Mouse (Mus musculus): ENCODE measurements around the gene Lrp3. TPM values are rescaled to one million over a fixed set of nuclear protein-coding genes. Genes with fewer than 3 reads are reported as not detected.

Lrp3 gene
- polyA plus RNA-seq, 1 experiment from 2014 or later: 0.81 TPM

DNA sequence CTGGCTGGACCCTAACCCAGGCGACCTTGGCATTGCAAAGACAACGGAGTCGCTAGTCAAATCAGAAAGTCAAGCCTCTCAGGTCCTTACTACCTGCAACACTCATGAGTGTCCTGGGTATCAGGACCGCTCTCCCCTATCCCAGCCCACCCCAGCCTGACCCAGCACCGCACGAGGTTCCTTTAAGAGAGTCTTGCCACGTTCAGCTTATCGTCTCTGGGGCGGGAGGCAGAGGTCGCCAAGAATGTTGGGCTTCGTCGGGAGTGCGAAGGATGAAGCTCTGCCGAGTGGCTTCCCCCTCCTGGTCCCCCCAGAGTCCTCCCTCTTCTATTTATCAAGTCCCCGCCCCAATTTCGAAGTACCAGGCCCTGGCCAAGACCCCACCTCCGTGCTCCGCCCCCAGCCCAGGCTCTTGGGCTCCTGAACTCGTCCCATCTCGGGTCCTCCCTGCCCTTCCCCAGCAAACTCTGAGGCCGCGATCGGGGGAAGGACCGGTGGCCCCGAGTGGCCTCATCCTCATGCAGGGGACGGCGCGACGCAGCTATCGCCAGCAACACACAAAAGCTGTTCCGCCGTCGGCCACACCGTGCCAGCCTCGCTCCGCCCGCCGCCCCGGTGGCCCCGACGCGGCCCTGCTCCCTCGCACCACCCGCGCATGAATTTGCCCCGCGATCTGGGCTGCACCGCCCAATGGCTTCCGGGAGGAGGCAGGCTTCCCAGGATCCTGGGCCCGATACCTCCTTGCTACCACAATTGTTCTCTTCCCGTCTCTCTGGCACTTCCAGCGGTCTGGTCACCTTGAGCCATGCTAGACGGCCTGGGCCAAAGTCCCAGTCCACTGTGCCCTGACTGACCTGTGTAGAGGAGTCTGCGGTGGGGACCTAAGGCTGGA lies 30.2 kb downstream of the Lrp3 start:
- H3K9me3 ChIP-seq (replicated peaks): peaks cover 7% of the 10 kb centered on the region; the same call in 1 of the 2 replicates
- 4% methylated on average over 54 of the region's 54 CpGs for WGBS (ENCODE audit: insufficient replicate concordance)
- peaks cover 65% of the 10 kb centered on the region for H3K27me3 ChIP-seq (replicated peaks)
- no peak overlapping the region for H3K9ac ChIP-seq
- no peaks in the 10 kb centered on the region for H3K36me3 ChIP-seq
- ATAC-seq: no peak
- H3K27ac ChIP-seq: no peak overlapping the region
- H3K4me1 ChIP-seq: 0 out of 2 replicates have a peak, but pooled peaks cover 6% of the 10 kb centered on the region
- peak overlapping the region; percentile 54 for H3K4me2 ChIP-seq
- H3K4me3 ChIP-seq: peak overlapping the region; percentile 28

DNA sequence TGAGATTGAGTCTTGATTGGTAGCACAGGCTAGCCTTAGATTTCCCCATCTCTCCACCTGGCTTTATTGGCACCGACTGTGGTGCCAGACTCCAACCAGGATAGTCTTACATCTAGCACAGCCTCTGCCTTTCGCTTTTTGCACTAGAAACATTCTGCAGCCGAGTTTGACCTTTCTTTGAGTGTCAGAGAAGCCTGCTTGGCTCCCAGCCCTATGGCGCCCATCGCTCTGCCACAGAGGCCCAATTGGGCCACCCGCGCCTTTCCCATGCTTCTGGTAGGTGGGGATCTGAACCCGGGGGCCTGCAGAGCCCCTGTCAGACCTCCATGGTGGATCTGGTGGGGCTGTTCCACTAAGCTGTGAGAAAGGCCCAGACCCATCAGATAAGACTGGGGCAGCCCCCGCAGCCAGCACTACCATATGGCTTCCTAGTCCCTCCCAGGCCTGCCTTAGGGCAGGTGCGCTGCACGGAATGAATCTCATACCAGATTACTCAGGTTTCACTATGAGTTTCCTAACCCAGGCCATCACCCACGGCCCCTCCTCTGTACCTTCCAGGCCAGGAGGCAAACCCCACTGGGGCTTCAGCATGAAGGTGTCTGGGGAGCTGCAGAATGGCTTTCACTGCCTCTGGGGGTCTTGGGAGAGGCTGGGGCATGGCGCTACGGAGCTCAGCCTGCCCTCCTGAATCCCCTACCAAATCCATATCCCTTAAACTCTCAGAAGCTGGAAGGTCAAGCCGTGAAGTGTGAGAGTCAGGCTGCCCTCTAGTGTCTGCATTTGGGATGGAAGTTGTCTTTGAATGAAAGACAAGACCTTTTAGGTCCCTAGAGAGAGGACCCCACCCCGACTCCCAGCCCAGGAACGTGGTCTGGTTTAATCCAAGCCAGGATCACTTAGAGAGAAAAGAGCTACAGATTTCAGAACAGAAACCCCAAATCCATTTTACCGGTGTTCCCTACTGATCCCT lies 38.6 kb downstream of the Lrp3 start:
- no peaks in the 10 kb centered on the region for H3K9me3 ChIP-seq (replicated peaks)
- H3K9ac ChIP-seq: no peak overlapping the region
- peaks cover 14% of the 10 kb centered on the region for H3K4me1 ChIP-seq
- WGBS (ENCODE audit: insufficient replicate concordance): 36% methylated on average over 18 of the region's 18 CpGs
- no peak overlapping the region for H3K27ac ChIP-seq
- H3K27me3 ChIP-seq (replicated peaks): peaks cover 12% of the 10 kb centered on the region; the same call in 1 of the 2 replicates
- no peak overlapping the region for H3K4me3 ChIP-seq
- no peaks in the 10 kb centered on the region for H3K36me3 ChIP-seq
- no peak overlapping the region for H3K4me2 ChIP-seq
- ATAC-seq: no peak

DNA sequence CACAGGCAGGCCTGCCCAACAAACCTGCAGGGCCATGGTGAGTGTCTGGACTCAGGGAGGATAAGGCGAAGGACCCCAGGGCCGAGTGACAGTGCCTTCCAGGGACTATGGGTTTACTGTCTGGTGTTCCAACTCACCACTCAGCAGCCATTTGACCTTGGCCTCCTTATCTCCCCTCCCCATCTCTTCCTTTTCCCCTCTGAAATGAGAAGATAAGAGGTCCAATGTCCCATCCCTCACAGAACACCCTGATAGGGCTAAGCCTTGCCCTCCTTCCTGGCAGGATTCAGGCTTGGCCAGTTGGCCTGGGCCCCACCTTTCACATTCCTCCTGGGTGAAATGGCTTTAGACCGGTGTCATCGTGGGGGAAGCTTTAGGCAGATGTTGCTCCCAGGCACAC lies 39.8 kb downstream of the Lrp3 start:
- no peak for ATAC-seq
- Histone ChIP-seq H3K9ac (no peak overlapping the region), H3K4me2 (no peak overlapping the region), H3K27ac (no peak overlapping the region), H3K36me3 (no peaks in the 10 kb centered on the region), H3K4me1 (peaks cover 14% of the 10 kb centered on the region), H3K27me3 (replicated peaks) (peaks cover 12% of the 10 kb centered on the region; the same call in 1 of the 2 replicates), H3K9me3 (replicated peaks) (no peaks in the 10 kb centered on the region), H3K4me3 (no peak overlapping the region)
- 23% methylated on average over 4 of the region's 4 CpGs for WGBS (ENCODE audit: insufficient replicate concordance)

DNA sequence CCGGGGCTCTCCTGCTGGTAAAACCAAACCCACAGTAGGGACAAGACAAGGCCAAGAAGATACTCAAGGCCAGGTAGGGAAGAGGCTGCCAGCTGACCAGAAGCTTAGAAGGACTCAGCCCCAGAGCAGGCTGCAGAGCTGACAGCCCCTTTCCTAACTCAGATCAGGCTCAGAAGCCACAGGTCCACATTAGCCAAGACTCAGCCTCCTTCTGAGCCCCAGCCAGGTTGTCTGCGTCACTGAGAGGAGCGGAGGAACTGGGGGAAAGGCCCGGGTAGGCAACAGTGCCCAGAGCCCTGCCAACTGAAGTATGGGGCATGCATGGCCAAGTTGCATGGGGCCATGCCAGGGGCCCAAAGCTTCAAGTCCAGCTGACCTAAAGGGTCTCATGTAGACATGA lies 42.8 kb downstream of the Lrp3 start:
- 74% methylated on average over 4 of the region's 4 CpGs for whole genome bisulfite sequencing (ENCODE audit: insufficient replicate concordance)
- H3K4me2 ChIP-seq: no peak overlapping the region; the same call in 1 of the 2 replicates
- no peak for ATAC-seq

DNA sequence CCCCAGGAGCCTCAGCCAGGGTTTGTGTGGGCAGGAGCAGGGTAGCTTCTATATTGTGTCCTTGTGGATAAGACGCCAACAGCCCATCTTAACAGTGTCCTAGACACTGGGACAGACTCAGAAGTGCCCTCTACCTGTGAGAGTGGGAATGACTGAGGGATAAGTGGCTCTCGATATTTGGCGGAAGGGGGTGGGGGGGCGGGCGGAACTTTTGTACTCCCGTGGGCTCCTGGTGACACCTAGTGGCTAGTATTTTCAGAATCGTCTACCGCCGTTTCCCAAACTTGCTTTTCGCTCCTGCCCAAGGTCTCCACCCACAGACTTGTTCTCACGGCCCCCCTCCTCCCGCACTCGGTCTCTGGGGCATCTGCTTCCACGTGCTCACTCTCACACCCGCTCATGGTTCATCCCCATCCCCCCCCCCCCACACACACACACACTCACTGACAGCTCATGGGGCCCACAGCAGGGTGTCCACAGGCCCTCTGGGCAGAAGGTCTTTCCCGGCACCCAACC lies 43.4 kb downstream of the Lrp3 start:
- no peaks in the 10 kb centered on the region for H3K9me3 ChIP-seq (replicated peaks)
- no peaks in the 10 kb centered on the region for H3K36me3 ChIP-seq
- peak overlapping the region; percentile 42 for H3K4me2 ChIP-seq
- peaks cover 17% of the 10 kb centered on the region; the same call in 1 of the 2 replicates for H3K27me3 ChIP-seq (replicated peaks)
- no peak overlapping the region for H3K4me3 ChIP-seq
- 3% methylated on average over 12 of the region's 16 CpGs for WGBS (ENCODE audit: insufficient replicate concordance)
- H3K9ac ChIP-seq: no peak overlapping the region
- peak; percentile 22; the same call in 1 of the 2 replicates for ATAC-seq
- peaks cover 22% of the 10 kb centered on the region for H3K4me1 ChIP-seq
- no peak overlapping the region for H3K27ac ChIP-seq

More for the DNA sequence above, 42.8 kb downstream of the Lrp3 start:
- Histone ChIP-seq H3K27me3 (replicated peaks) (peaks cover 17% of the 10 kb centered on the region; the same call in 1 of the 2 replicates), H3K27ac (no peak overlapping the region), H3K9ac (no peak overlapping the region), H3K36me3 (no peaks in the 10 kb centered on the region), H3K9me3 (replicated peaks) (no peaks in the 10 kb centered on the region), H3K4me3 (no peak overlapping the region), H3K4me1 (peaks cover 16% of the 10 kb centered on the region)

DNA sequence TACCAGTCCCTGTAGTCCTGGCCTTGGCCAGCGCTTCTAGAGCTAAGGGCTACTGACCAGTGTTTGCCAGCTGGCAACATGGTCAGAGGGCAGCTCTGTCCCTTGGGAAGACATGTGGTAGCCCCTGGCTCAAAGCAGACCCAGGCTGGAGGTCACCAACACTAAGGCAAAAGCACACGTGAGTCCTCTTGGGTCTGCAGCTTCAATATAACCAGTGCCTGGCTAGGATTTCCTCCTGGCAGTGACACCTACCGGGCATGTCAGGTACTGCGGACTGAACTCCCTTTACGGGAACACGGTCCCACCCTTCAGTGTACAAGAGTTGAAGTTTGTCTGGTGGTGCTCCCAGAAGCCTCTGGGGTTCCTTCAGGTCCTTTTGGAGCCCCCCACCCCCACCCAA lies 46.0 kb downstream of the Lrp3 start:
- H3K4me3 ChIP-seq: no peak overlapping the region
- peaks cover 17% of the 10 kb centered on the region; the same call in 1 of the 2 replicates for H3K27me3 ChIP-seq (replicated peaks)
- no peak overlapping the region for H3K4me2 ChIP-seq
- WGBS (ENCODE audit: insufficient replicate concordance): 20% methylated on average over 6 of the region's 6 CpGs
- H3K9me3 ChIP-seq (replicated peaks): no peaks in the 10 kb centered on the region
- peaks cover 14% of the 10 kb centered on the region for H3K4me1 ChIP-seq
- no peak overlapping the region for H3K27ac ChIP-seq
- peak; percentile 33; the same call in 1 of the 2 replicates for ATAC-seq
- H3K9ac ChIP-seq: no peak overlapping the region
- H3K36me3 ChIP-seq: no peaks in the 10 kb centered on the region

DNA sequence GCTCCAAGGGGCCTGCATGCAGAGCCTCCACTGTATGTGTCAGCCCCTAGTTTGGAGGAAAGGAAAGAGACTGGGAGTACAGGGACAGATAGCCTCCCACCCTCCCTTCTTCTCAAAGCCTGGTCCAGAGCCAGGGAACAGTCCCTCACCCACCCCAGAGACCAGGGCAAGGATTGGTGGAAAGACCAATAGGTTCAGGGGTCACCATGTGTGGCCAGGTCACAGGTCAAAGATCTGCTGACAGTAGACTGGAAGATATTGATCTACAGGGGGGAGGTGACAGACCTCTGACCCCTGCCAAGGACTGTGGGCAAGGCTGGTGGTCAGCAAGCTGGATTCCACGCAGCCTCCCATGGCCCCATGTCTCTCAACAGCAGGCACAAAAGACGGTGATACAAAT lies 47.4 kb downstream of the Lrp3 start:
- no peak overlapping the region for H3K4me3 ChIP-seq
- H3K27me3 ChIP-seq (replicated peaks): peaks cover 11% of the 10 kb centered on the region; the same call in 1 of the 2 replicates
- WGBS (ENCODE audit: insufficient replicate concordance): 57% methylated on average over 2 of the region's 2 CpGs
- peaks cover 14% of the 10 kb centered on the region for H3K4me1 ChIP-seq
- peak; percentile 64 for ATAC-seq
- H3K9ac ChIP-seq: no peak overlapping the region
- H3K4me2 ChIP-seq: no peak overlapping the region
- H3K36me3 ChIP-seq: no peaks in the 10 kb centered on the region
- no peaks in the 10 kb centered on the region for H3K9me3 ChIP-seq (replicated peaks)
- H3K27ac ChIP-seq: peak overlapping the region; percentile 59; the same call in 1 of the 2 replicates

DNA sequence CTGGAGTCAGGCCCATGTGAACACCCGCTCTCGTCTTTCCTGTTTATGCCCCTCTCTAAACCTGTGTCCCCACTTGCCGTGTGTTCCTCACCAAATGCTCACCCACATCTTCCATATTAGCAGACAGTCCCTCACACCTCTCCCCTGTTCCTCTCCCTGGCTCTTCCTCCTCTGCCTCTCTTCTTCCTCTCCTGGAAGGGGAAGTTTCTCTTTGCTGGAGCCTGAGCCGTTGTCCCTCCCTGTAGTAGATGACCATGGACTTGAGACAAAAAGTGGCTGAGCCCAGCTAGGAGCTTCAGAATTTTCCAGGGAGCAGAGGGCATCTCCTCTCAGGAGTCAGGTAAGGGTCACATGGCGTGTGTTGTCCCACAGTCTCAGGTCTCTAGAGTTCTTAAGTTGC lies 48.3 kb downstream of the Lrp3 start:
- Histone ChIP-seq H3K27me3 (replicated peaks) (peaks cover 4% of the 10 kb centered on the region; the same call in 1 of the 2 replicates), H3K36me3 (no peaks in the 10 kb centered on the region), H3K4me2 (no peak overlapping the region), H3K9ac (no peak overlapping the region), H3K27ac (no peak overlapping the region; the same call in 1 of the 2 replicates), H3K4me3 (no peak overlapping the region), H3K9me3 (replicated peaks) (no peaks in the 10 kb centered on the region), H3K4me1 (peaks cover 10% of the 10 kb centered on the region)
- WGBS (ENCODE audit: insufficient replicate concordance): 54% methylated on average over 5 of the region's 5 CpGs
- no peak for ATAC-seq

DNA sequence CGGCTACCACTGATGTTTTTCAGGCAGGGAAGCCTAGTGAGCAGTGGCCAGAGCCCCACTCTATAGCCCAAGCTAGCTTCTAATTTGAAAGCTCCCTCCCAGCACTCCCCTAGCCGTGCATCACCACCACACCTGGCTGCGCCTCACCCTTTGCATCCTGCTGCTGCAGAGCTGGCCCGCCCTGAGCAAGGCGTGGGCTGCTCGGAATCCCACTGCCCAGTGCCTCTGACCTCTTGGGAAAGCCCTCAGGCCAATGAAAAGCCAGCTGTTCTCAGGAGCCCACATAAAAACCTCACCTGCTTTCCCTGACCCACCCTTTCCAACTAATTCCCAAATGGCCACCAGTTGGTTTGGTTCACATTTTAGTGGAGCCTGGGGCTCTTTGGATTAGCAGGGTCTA lies 51.2 kb downstream of the Lrp3 start:
- Histone ChIP-seq H3K36me3 (no peaks in the 10 kb centered on the region), H3K4me2 (no peak overlapping the region), H3K27ac (no peak overlapping the region), H3K27me3 (replicated peaks) (no peaks in the 10 kb centered on the region), H3K4me1 (peaks cover 10% of the 10 kb centered on the region), H3K9ac (no peak overlapping the region), H3K4me3 (no peak overlapping the region), H3K9me3 (replicated peaks) (no peaks in the 10 kb centered on the region)
- ATAC-seq: no peak
- 73% methylated on average over 6 of the region's 6 CpGs for WGBS (ENCODE audit: insufficient replicate concordance)

DNA sequence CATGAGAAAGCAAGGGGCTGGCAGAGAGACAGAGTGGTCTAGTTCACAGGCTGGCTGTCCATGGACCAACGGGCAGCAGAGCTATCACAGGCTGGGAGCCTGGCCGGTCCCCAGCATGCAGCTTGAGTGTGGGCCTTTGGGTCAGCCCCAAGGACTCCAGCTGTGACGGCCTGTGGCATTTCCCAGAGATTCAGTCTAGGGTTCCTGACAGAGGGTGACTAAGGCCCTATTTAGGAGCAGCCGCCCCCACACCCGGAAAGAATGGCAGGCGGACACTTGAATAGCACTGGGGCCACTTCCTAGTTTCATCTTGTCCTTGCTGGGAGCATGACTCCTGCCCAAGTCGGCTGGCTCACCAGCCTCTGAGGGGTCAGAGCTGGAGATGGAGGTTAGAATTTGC lies 51.7 kb downstream of the Lrp3 start:
- H3K27me3 ChIP-seq (replicated peaks): no peaks in the 10 kb centered on the region
- no peaks in the 10 kb centered on the region for H3K36me3 ChIP-seq
- 44% methylated on average over 7 of the region's 7 CpGs for WGBS (ENCODE audit: insufficient replicate concordance)
- H3K4me3 ChIP-seq: no peak overlapping the region
- H3K9ac ChIP-seq: no peak overlapping the region
- H3K9me3 ChIP-seq (replicated peaks): no peaks in the 10 kb centered on the region
- H3K4me1 ChIP-seq: peaks cover 10% of the 10 kb centered on the region
- H3K4me2 ChIP-seq: no peak overlapping the region
- no peak overlapping the region for H3K27ac ChIP-seq
- ATAC-seq: no peak

DNA sequence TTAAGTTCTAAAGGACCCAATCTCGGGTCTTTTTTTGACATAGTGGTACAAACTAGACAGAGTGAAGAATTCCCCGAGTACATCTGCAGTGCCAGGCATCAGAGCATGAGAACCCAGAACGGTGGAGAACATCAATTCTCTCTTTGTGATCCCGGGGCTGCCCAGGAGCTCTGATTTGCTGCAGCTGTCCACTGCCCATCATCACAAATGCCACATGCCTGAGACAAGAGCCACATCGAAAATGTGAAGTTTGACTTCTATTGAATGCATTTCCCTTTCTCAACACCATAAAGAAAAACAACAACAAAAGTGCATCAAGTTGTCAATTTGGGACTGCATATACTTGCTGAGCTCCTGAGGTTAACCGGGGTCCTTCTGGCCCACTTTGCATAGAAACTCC lies 52.9 kb downstream of the Lrp3 start:
- WGBS (ENCODE audit: insufficient replicate concordance): 56% methylated on average over 6 of the region's 6 CpGs

More for the DNA sequence above, 52.9 kb downstream of the Lrp3 start:
- Histone ChIP-seq H3K4me3 (no peak overlapping the region), H3K9me3 (replicated peaks) (no peaks in the 10 kb centered on the region), H3K27ac (no peak overlapping the region), H3K4me1 (peaks cover 7% of the 10 kb centered on the region), H3K27me3 (replicated peaks) (no peaks in the 10 kb centered on the region), H3K36me3 (no peaks in the 10 kb centered on the region), H3K9ac (no peak overlapping the region), H3K4me2 (no peak overlapping the region)
- no peak for ATAC-seq
